Mouse (Mus musculus) mature B cell (primary cell): Measurements from ENCODE around the gene Iars2.

Source experiments
- in situ Hi-C: fragments of 300-500 bp; cut with MboI; formaldehyde crosslinking; loops from 2 replicates; pipeline ENCODE4 v1.14.3; 2019

Iars2 gene

GRCm38 (mm10) chr1:185328721-185329610 is at the start of gene Iars2:
Gene Iars2, minus strand, starts transcription at chr1:185329396.
- in situ Hi-C loops: no loop called here

DNA sequence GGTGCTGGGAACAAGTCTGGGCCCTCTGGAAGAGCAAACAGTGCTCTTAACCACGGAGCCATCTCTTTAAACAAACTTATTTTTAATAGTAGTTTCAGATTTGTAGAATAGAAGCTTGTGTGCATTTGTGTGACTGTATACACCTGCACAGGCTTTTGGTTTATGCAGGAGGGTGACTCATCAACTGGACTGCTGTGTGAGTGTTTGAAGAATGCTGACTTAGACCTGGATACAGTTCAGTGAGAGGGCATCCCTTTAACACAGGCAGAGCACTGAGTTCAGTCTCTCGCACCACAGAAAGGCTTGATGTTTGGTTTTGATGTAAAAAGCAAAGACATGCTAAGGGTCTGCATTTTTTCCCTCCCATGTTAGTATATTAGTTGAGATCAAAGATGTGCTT is 48.2 kb upstream of the Iars2 start:
- in situ Hi-C loops: no loop called here

- in situ Hi-C loops: no loop called here
Observed at GRCm38 (mm10) chr1:185376390-185376789, 47.2 kb upstream of the Iars2 start.

DNA sequence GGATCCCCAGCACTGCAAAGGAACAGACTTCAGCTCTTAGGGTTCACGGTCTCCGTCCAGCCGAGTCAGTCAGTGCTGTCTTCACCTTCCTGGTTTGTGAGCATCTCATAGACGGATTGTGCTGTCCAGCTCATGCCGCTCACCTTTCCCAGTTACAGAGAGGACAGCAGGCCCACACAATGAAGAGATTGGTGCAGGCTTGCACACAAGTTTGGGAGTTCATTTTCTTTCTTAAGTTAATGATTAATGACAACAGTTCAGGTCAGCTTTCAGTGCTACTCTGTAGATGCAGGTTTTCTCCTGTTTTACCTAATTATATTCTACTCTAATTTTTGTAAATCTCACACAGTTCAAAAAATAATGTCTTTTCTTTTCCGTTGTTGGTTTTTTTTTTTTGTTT is 40.8 kb upstream of the Iars2 start:
- in situ Hi-C loops: no loop called here

GRCm38 (mm10) chr1:185367383-185367782 is 38.2 kb upstream of the Iars2 start:
- in situ Hi-C loops: no loop called here

- in situ Hi-C loops: no loop called here
Observed at GRCm38 (mm10) chr1:185364183-185364540, 35.0 kb upstream of the Iars2 start.

DNA sequence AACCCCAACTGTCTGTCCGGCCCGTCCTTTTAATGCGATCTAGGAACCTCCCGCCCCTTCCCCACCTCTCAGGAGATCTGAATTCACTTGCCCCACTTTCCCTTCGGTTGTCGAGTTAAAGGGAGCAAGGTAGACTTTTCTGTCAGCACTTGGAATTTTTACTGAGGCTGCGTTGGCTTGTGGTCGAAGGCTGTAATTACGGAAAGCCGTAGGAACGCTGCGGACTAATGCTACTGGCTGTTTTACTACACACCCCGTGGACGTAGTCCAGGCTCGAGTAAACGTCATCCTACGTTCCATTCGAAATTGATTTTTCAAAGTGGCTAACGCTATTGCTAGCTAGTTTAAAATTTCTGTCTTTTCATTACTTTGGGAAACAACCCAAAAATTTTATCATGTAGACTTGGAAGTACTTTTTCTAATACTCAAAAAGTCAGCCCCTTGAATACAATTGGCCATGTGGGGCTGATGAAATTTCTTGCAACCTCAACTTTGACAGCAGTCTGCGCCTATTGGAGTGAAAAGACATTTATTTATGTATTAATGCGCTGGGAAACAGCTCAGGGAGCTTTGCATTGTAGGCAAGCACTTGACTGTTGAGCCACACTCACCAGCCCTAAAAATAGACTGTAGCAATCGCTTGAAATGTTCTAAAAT is 34.5 kb upstream of the Iars2 start:
- in situ Hi-C loops: no loop called here

- in situ Hi-C loops: no loop called here
Observed at GRCm38 (mm10) chr1:185362677-185363520, 33.7 kb upstream of the Iars2 start, which contains the start of gene Eprs. Gene Eprs, plus strand, starts transcription at chr1:185363044.

DNA sequence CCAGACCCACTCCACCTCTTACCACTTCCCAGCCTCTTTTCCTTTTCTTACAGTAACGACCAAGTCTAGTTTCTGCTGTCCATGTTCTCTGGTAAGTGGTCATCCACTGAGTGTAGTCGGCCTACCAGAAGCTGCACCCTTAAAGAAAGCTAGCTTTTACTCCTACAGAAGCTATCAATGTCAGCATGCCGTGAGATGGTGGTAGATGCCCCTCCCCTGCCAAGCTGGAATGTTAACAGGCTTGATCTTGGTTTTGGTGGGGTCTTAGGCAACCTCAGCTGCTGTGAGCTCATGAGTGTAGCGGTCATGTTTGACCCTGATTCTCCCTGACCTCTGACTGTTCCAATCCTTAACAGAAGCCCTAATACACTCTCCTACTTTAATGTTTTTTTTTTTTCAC is 29.0 kb upstream of the Iars2 start:
- in situ Hi-C loops: no loop called here

- in situ Hi-C loops: no loop called here
Observed at GRCm38 (mm10) chr1:185356246-185356645, 27.1 kb upstream of the Iars2 start.

- in situ Hi-C loops: no loop called here
Observed at GRCm38 (mm10) chr1:185354731-185355130, 25.5 kb upstream of the Iars2 start.

DNA sequence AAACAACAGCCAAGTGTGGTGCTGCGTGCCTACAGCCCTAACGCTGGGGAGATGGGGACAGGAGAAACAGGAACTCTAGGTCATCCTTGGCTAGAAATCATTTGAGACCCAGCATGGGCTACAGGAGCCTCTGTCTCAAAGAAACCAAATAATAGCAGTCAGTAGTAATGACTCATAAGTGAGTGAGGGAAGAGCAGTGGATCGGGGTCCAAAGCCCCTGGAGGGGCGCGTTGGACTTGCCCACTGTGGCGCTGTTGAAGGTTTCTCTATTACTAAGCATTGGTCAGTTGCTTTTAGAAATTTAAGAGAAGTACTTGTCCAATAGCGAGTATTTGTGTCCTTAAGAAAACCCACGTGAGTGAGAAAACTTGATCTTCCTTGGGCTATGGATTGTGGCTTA is 24.2 kb upstream of the Iars2 start:
- in situ Hi-C loops: no loop called here

DNA sequence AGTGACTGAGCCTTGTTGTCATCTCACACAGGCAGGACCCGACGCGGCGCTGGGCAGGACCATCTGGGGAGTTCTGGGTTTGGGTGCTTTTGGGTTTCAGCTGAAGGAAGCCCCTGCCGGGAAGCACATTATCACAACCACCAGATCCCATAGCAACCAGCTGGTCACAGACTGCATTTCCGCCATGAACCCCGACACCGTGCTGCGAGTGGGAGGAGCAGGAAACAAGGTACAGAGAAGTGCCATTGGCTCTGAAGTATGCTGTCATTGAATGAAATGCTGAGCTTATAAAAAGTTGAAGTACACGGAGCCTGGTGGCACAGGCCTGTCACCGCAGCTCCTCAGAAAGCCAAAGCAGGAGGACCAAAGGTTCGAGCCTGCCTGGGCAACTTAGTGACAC is 23.0 kb upstream of the Iars2 start:
- in situ Hi-C loops: no loop called here

GRCm38 (mm10) chr1:185350611-185351010 is 21.4 kb upstream of the Iars2 start:
- in situ Hi-C loops: no loop called here

GRCm38 (mm10) chr1:185349741-185350140 is 20.5 kb upstream of the Iars2 start:
- in situ Hi-C loops: no loop called here

DNA sequence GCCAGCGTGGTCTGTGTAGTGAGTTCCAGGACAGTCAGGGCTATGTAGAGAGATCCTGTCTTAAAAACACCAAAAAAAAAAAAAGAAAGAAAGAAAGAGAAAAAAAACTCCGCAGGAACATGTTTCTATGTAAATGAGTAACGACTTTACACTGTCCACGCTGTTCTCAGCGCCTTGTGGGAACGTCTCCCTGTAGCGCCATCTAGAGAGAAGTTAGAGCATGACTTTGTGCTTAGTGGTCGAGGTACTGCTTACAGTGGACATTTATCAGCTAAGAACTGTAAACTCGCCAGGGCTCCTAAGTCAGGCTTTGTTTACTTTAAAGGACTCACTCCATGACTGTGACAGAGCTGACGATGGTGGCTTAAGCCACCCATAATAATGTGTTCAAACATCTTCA is 17.0 kb upstream of the Iars2 start:
- in situ Hi-C loops: no loop called here

GRCm38 (mm10) chr1:185343422-185343821 is 14.2 kb upstream of the Iars2 start:
- in situ Hi-C loops: no loop called here

DNA sequence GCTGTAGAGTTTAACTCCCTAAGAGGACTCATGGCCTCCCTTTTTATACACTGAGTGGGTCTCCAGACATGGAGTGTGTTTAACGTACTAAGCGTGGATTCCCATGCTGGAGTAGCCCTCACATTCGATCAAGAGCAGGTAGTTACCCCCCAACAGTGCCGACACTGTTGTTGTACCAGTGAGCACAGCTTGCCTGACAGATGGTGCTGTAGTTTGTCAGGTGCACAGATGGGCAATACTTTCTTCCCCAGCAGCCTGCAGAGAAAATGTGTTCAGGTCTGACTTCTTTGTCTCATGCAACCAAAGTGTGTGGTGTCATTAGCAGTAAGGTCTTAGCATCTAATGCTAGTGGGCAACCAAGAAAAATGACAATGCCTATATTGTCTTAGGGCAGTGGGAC is 13.2 kb upstream of the Iars2 start:
- in situ Hi-C loops: no loop called here

- in situ Hi-C loops: no loop called here
Observed at GRCm38 (mm10) chr1:185336535-185336934, 7.3 kb upstream of the Iars2 start.

- in situ Hi-C loops: no loop called here
Observed at GRCm38 (mm10) chr1:185335231-185335765, 6.1 kb upstream of the Iars2 start.

DNA sequence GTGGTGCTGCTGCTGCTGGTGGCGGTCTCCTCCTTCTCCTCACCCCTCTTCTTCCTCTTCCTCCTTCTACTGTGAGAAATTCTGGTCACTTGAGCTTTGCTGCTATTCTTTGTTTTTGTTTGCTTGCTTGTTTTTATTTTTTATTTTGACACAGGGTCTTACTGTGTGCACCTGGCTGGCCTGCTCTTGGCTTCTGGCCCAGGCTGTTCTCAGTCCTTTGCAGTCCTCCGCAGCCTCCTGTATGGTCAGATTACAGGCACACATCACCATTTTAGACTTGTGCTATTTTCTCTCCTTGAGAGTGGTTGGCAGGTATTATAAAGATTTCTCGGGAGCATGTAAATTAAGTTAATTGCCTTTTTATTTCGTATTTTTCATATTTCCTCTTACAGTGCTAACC is 4.9 kb upstream of the Iars2 start:
- in situ Hi-C loops: no loop called here

- in situ Hi-C loops: no loop called here
Observed at GRCm38 (mm10) chr1:185333651-185334050, 4.5 kb upstream of the Iars2 start.
